Mouse (Mus musculus): ENCODE data around the gene Atp6v0a1. TPM values are rescaled to one million over a fixed set of nuclear protein-coding genes. Genes with fewer than 3 reads are reported as not detected.
"Not testable (repeated sequence)": the region's sequence is repeated elsewhere in the genome, so short reads cannot be mapped to it uniquely, and the experiment has no call there.

Gene Atp6v0a1
- polyA plus RNA-seq, 1 experiment from 2014 or later: 45.9 TPM

- H3K27ac ChIP-seq (ENCODE audit: low read depth, low read length); H3K9me3 ChIP-seq (ENCODE audit: control insufficient read depth, low read length); H3K9ac ChIP-seq (ENCODE audit: low read length); ATAC-seq (ENCODE audit: low FRiP score); H3K4me3 ChIP-seq (ENCODE audit: low read depth, low read length); H3K4me2 ChIP-seq; H3K27me3 ChIP-seq (ENCODE audit: control insufficient read depth, insufficient read depth, low read length); H3K4me1 ChIP-seq (ENCODE audit: control insufficient read depth, insufficient read depth, low read length); H3K36me3 ChIP-seq (ENCODE audit: control insufficient read depth, insufficient read depth, low read length); DNase-seq (ENCODE audit: low spot score, missing footprints): not testable (repeated sequence)
- WGBS: 75% methylated on average over 4 of the region's 6 CpGs
These were observed 7.2 kb upstream of the Atp6v0a1 start for GRCm38 (mm10) chr11:101001875-101002552.

DNA sequence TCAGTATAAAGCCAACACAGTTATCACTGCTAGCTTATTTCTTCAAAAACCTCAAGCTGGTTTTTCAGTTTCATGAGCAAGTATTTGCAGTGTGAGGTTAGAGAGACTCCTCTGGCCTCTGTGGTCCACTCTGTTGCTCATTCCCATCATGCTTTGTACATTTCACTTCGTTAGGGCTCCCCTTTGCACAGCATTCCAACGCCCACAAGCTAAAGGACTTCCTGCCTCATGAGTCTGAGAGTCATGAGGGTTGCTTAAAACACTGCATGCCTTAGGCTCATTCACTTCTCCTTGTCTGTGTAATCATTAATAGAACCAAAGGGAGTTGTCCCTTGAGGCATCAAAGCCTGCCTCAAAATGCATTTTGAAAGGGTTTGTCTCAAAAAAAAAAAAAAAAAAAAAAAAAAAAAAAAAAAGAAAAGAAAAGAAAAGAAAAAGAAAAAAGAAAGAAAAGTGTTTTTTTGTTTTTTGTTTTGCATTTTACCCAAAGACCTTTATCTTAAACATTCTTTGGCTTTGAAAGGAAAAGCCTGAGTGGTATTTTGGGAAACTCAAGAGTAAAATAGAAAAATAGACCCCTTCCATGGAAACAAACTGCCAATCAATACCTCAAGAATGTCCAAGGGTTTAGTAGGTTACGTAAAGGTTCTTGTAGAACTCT is 6.1 kb upstream of the Atp6v0a1 start:
- Histone ChIP-seq H3K9ac (ENCODE audit: low read length) (no peak overlapping the region), H3K27me3 (ENCODE audit: control insufficient read depth, insufficient read depth, low read length) (no peaks in the 10 kb centered on the region), H3K36me3 (ENCODE audit: control insufficient read depth, insufficient read depth, low read length) (no peaks in the 10 kb centered on the region), H3K27ac (ENCODE audit: low read depth, low read length) (no peak overlapping the region), H3K4me2 (no peak overlapping the region), H3K4me1 (ENCODE audit: control insufficient read depth, insufficient read depth, low read length) (no peaks in the 10 kb centered on the region), H3K4me3 (ENCODE audit: low read depth, low read length) (no peak overlapping the region), H3K9me3 (ENCODE audit: control insufficient read depth, low read length) (no peaks in the 10 kb centered on the region)
- no peak for DNase-seq (ENCODE audit: low spot score, missing footprints)
- ATAC-seq (ENCODE audit: low FRiP score): no peak
- 55% methylated on average over 3 of the region's 3 CpGs for WGBS

GRCm38 (mm10) chr11:101008206-101009045 is 826 bp upstream of the Atp6v0a1 start:
- Histone ChIP-seq H3K4me2 (peak overlapping the region; percentile 56), H3K9ac (ENCODE audit: low read length) (peak overlapping the region; percentile 53), H3K4me3 (ENCODE audit: low read depth, low read length) (peak overlapping the region; percentile 72), H3K9me3 (ENCODE audit: control insufficient read depth, low read length) (no peaks in the 10 kb centered on the region), H3K27me3 (ENCODE audit: control insufficient read depth, insufficient read depth, low read length) (no peaks in the 10 kb centered on the region), H3K27ac (ENCODE audit: low read depth, low read length) (peak overlapping the region; percentile 55; the same call in 1 of the 2 replicates), H3K36me3 (ENCODE audit: control insufficient read depth, insufficient read depth, low read length) (no peaks in the 10 kb centered on the region), H3K4me1 (ENCODE audit: control insufficient read depth, insufficient read depth, low read length) (peaks cover 14% of the 10 kb centered on the region)
- 62% methylated on average over 14 of the region's 14 CpGs for WGBS
- no peak for DNase-seq (ENCODE audit: low spot score, missing footprints)
- ATAC-seq (ENCODE audit: low FRiP score): no peak

- Histone ChIP-seq H3K36me3 (ENCODE audit: control insufficient read depth, insufficient read depth, low read length) (peaks cover 2% of the 10 kb centered on the region; the same call in 1 of the 2 replicates), H3K9ac (ENCODE audit: low read length) (peak overlapping the region; percentile 85), H3K4me2 (peak overlapping the region; percentile 56), H3K9me3 (ENCODE audit: control insufficient read depth, low read length) (no peaks in the 10 kb centered on the region), H3K27ac (ENCODE audit: low read depth, low read length) (peak overlapping the region; percentile 65), H3K27me3 (ENCODE audit: control insufficient read depth, insufficient read depth, low read length) (no peaks in the 10 kb centered on the region), H3K4me1 (ENCODE audit: control insufficient read depth, insufficient read depth, low read length) (peaks cover 14% of the 10 kb centered on the region), H3K4me3 (ENCODE audit: low read depth, low read length) (peak overlapping the region; percentile 72)
- DNase-seq (ENCODE audit: low spot score, missing footprints): peak; percentile 92
- WGBS: 10% methylated on average over 29 of the region's 29 CpGs
- no peak for ATAC-seq (ENCODE audit: low FRiP score)
These were observed 884 bp downstream of the Atp6v0a1 start for GRCm38 (mm10) chr11:101009888-101010784.

DNA sequence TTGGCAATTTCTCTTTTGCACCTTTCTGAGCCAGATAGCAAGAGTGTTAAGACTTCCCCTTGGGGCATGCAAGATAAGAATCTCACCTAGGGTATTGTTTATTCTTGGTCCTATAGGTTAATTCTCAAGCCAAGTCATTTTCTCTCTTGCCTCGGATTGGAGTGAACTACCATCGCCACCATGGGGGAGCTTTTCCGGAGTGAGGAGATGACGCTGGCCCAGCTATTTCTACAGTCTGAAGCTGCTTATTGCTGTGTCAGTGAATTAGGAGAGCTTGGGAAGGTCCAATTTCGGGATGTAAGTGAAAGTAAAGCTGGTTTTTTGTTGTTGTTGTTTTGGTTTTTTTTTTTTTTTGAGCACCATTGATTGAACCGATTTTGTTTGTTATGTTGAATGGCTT is 2.4 kb downstream of the Atp6v0a1 start:
- Histone ChIP-seq H3K27ac (ENCODE audit: low read depth, low read length) (no peak overlapping the region), H3K4me1 (ENCODE audit: control insufficient read depth, insufficient read depth, low read length) (peaks cover 14% of the 10 kb centered on the region), H3K9me3 (ENCODE audit: control insufficient read depth, low read length) (no peaks in the 10 kb centered on the region), H3K4me3 (ENCODE audit: low read depth, low read length) (no peak overlapping the region), H3K4me2 (no peak overlapping the region; the same call in 1 of the 2 replicates), H3K36me3 (ENCODE audit: control insufficient read depth, insufficient read depth, low read length) (peaks cover 7% of the 10 kb centered on the region; the same call in 1 of the 2 replicates), H3K27me3 (ENCODE audit: control insufficient read depth, insufficient read depth, low read length) (no peaks in the 10 kb centered on the region), H3K9ac (ENCODE audit: low read length) (no peak overlapping the region)
- 84% methylated on average over 6 of the region's 6 CpGs for WGBS
- DNase-seq (ENCODE audit: low spot score, missing footprints) (no peak), ATAC-seq (ENCODE audit: low FRiP score) (no peak)

DNA sequence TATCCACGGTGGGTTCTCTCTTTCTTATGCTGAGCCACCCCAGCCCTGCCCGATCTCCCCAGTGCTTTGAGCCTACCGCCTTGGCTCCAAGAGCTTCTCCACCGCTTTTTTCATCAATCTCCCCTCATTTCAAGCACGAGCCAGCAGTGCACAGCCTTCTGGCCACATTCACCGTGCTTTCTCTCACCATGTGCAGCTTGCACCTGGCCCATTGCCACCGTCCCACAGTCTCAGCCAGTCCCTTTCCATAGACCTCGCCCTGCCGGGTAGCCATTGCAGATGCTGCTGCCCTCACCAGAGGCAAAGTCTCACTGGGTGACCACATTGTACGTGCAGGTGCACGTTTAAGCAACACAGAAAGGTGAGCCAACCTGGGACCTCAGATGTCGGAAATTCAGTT is 14.1 kb downstream of the Atp6v0a1 start:
- H3K27me3 ChIP-seq (ENCODE audit: control insufficient read depth, insufficient read depth, low read length): no peaks in the 10 kb centered on the region
- WGBS: 90% methylated on average over 12 of the region's 12 CpGs
- H3K4me3 ChIP-seq (ENCODE audit: low read depth, low read length): no peak overlapping the region
- no peak overlapping the region for H3K4me2 ChIP-seq
- H3K9me3 ChIP-seq (ENCODE audit: control insufficient read depth, low read length): no peaks in the 10 kb centered on the region
- H3K27ac ChIP-seq (ENCODE audit: low read depth, low read length): no peak overlapping the region
- H3K4me1 ChIP-seq (ENCODE audit: control insufficient read depth, insufficient read depth, low read length): no peaks in the 10 kb centered on the region
- DNase-seq (ENCODE audit: low spot score, missing footprints) (no peak), ATAC-seq (ENCODE audit: low FRiP score) (no peak)
- 0 out of 2 replicates have a peak, but pooled peaks cover 6% of the 10 kb centered on the region for H3K36me3 ChIP-seq (ENCODE audit: control insufficient read depth, insufficient read depth, low read length)
- H3K9ac ChIP-seq (ENCODE audit: low read length): no peak overlapping the region

- Histone ChIP-seq H3K9ac (ENCODE audit: low read length) (no peak overlapping the region), H3K9me3 (ENCODE audit: control insufficient read depth, low read length) (no peaks in the 10 kb centered on the region), H3K4me3 (ENCODE audit: low read depth, low read length) (no peak overlapping the region), H3K27me3 (ENCODE audit: control insufficient read depth, insufficient read depth, low read length) (no peaks in the 10 kb centered on the region), H3K4me2 (no peak overlapping the region), H3K4me1 (ENCODE audit: control insufficient read depth, insufficient read depth, low read length) (no peaks in the 10 kb centered on the region), H3K27ac (ENCODE audit: low read depth, low read length) (no peak overlapping the region), H3K36me3 (ENCODE audit: control insufficient read depth, insufficient read depth, low read length) (0 out of 2 replicates have a peak, but pooled peaks cover 5% of the 10 kb centered on the region)
- DNase-seq (ENCODE audit: low spot score, missing footprints) (no peak), ATAC-seq (ENCODE audit: low FRiP score) (no peak)
- 98% methylated on average over 4 of the region's 4 CpGs for WGBS
These were observed 14.7 kb downstream of the Atp6v0a1 start for GRCm38 (mm10) chr11:101024001-101024400.

- Histone ChIP-seq H3K27ac (ENCODE audit: low read depth, low read length) (no peak overlapping the region), H3K36me3 (ENCODE audit: control insufficient read depth, insufficient read depth, low read length) (peaks cover 7% of the 10 kb centered on the region; the same call in 1 of the 2 replicates), H3K4me2 (no peak overlapping the region), H3K9me3 (ENCODE audit: control insufficient read depth, low read length) (no peaks in the 10 kb centered on the region), H3K9ac (ENCODE audit: low read length) (no peak overlapping the region), H3K27me3 (ENCODE audit: control insufficient read depth, insufficient read depth, low read length) (no peaks in the 10 kb centered on the region), H3K4me1 (ENCODE audit: control insufficient read depth, insufficient read depth, low read length) (no peaks in the 10 kb centered on the region), H3K4me3 (ENCODE audit: low read depth, low read length) (no peak overlapping the region)
- DNase-seq (ENCODE audit: low spot score, missing footprints) (no peak), ATAC-seq (ENCODE audit: low FRiP score) (no peak)
- 93% methylated on average over 11 of the region's 11 CpGs for WGBS
These were observed 17.9 kb downstream of the Atp6v0a1 start for GRCm38 (mm10) chr11:101027121-101027520.

All from midbrain, embryonic 11.5 days (tissue).